Mouse (Mus musculus): Measurements from ENCODE around the gene Synpo2. TPM values are rescaled to one million over a fixed set of nuclear protein-coding genes. Genes with fewer than 3 reads are reported as not detected.

The Synpo2 gene
- polyA plus RNA-seq, 1 experiment from 2014 or later, result 23.7 TPM

DNA sequence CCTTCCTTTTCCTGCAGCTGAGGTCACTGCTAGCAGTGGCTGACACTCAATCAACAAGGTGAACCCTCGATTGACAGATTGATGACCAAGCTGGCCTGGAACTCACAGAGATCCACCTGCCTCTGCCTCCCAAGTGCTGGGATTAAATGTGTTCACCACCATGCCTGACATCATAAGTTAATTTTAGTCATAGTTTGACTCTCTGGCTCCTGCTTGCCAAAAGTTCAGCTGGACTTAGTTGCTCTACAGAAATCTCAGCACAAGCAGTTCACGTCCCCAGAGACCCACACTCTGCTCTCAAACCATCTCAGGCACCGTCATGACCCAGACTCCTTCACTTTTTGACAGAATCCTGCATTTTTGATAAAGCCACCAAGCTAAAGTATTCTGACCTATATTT lies 87.3 kb downstream of the Synpo2 start:
- Histone ChIP-seq H3K36me3 (no peaks in the 10 kb centered on the region), H3K9ac (no peak overlapping the region), H3K4me3 (no peak overlapping the region), H3K9me3 (replicated peaks) (0 out of 2 replicates have a peak, but pooled peaks cover 4% of the 10 kb centered on the region), H3K27me3 (replicated peaks) (no peaks in the 10 kb centered on the region), H3K4me2 (no peak overlapping the region), H3K4me1 (replicated peaks) (peaks cover 44% of the 10 kb centered on the region), H3K27ac (ENCODE audit: poor library complexity, severe bottlenecking) (peak overlapping the region; percentile 83)
- no peak for ATAC-seq (ENCODE audit: insufficient number of reproducible peaks, low FRiP score)
- 75% methylated on average over 3 of the region's 3 CpGs for WGBS

DNA sequence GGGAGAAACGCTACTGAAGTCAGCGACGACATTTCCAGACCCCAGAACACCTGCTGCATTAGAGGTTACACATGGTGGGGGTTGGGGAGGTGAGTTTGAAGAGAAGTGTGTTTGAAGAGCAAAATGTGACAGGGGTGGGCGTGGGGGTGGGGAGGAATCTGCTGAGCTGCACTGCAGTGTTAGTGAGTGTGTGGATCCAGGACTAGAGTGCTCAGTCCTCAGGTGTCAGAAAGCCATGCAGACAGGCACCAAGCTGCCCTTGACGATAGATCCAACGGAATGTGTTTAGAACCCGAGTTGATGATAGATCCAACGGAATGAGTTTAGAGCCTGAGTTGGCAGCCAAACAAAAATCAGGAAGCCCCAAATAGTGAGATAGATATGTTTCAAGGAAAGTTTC lies 89.4 kb downstream of the Synpo2 start:
- Histone ChIP-seq H3K36me3 (no peaks in the 10 kb centered on the region), H3K4me2 (no peak overlapping the region), H3K4me3 (no peak overlapping the region), H3K9me3 (replicated peaks) (0 out of 2 replicates have a peak, but pooled peaks cover 4% of the 10 kb centered on the region), H3K9ac (no peak overlapping the region), H3K4me1 (replicated peaks) (peaks cover 48% of the 10 kb centered on the region), H3K27me3 (replicated peaks) (no peaks in the 10 kb centered on the region), H3K27ac (ENCODE audit: poor library complexity, severe bottlenecking) (peak overlapping the region; percentile 77)
- 44% methylated on average over 8 of the region's 8 CpGs for WGBS
- ATAC-seq (ENCODE audit: insufficient number of reproducible peaks, low FRiP score), result peak; percentile 56

DNA sequence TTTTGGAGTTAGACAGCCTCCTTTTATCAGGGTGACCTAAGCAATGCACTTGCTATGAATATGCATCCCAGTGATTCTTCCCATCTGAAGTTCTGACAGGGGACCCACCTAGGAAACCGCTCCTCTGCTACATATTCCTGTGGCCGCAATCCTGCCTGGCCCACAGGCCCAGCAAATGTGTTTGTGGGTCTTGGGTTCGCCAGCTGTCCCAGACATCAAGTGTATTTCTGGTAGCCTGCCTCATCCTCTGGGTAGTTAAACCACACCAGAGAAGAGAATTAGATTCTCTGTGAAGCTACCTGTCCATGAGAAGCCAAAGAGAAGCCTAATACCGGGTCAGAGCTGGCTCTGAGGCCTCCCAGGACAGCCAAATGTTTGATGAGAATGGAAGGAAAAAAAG lies 90.0 kb downstream of the Synpo2 start:
- Histone ChIP-seq H3K9me3 (replicated peaks) (0 out of 2 replicates have a peak, but pooled peaks cover 4% of the 10 kb centered on the region), H3K27me3 (replicated peaks) (no peaks in the 10 kb centered on the region), H3K4me3 (no peak overlapping the region), H3K4me2 (no peak overlapping the region), H3K27ac (ENCODE audit: poor library complexity, severe bottlenecking) (peak overlapping the region; percentile 77), H3K9ac (peak overlapping the region; percentile 26; the same call in 1 of the 2 replicates), H3K4me1 (replicated peaks) (peaks cover 45% of the 10 kb centered on the region), H3K36me3 (no peaks in the 10 kb centered on the region)
- ATAC-seq (ENCODE audit: insufficient number of reproducible peaks, low FRiP score), result no peak
- 83% methylated on average over 4 of the region's 4 CpGs for WGBS

DNA sequence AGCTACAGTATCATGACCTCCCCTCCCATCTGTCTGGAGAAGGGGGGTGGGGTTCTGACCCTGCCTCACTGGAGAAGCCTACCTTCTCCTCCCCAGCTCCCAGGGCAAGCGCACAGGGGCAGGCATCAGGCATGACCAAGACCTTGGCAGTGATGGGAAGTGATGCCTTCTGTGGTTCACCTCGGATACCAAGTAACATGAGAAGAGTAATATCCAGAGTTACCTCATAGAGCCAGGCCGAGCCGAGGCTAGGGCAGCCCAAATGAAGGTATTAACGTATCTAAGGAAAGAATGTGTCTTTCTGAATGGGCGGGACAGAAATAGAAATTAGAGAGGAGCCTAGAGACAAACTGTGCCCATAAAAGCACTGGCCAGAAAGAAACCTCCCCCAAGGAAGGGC lies 92.5 kb downstream of the Synpo2 start:
- WGBS, result 58% methylated on average over 6 of the region's 6 CpGs
- peak overlapping the region; percentile 40; the same call in 1 of the 2 replicates for H3K27ac ChIP-seq (ENCODE audit: poor library complexity, severe bottlenecking)
- H3K27me3 ChIP-seq (replicated peaks), result no peaks in the 10 kb centered on the region
- 0 out of 2 replicates have a peak, but pooled peaks have one; percentile 20 for ATAC-seq (ENCODE audit: insufficient number of reproducible peaks, low FRiP score)
- H3K9ac ChIP-seq, result no peak overlapping the region
- H3K4me2 ChIP-seq, result no peak overlapping the region
- H3K4me1 ChIP-seq (replicated peaks), result peaks cover 35% of the 10 kb centered on the region
- H3K4me3 ChIP-seq, result no peak overlapping the region
- no peaks in the 10 kb centered on the region for H3K36me3 ChIP-seq
- 0 out of 2 replicates have a peak, but pooled peaks cover 4% of the 10 kb centered on the region for H3K9me3 ChIP-seq (replicated peaks)

DNA sequence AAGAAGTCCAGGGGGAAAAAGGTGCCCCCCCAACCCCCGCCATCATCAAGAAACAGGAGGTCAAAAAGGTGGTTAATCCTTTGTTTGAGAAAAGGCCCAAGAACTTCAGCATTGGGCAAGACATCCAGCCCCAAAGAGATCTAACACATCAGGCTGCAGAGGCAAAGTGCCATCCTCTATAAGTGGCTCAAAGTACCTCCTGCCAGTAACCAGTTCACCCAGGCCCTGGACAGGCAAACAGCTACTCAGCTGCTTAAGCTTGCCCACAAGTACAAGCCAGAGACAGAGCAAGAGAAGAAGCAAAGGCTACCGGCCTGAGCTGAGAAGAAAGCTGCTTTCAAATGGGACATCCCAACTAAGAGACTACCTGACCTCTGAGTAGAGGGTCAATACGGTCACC lies 93.7 kb downstream of the Synpo2 start:
- Histone ChIP-seq H3K4me3 (no peak overlapping the region), H3K9ac (no peak overlapping the region), H3K4me1 (replicated peaks) (peaks cover 42% of the 10 kb centered on the region), H3K27ac (ENCODE audit: poor library complexity, severe bottlenecking) (peak overlapping the region; percentile 45; the same call in 1 of the 2 replicates), H3K27me3 (replicated peaks) (no peaks in the 10 kb centered on the region), H3K36me3 (no peaks in the 10 kb centered on the region), H3K4me2 (no peak overlapping the region), H3K9me3 (replicated peaks) (0 out of 2 replicates have a peak, but pooled peaks cover 4% of the 10 kb centered on the region)
- WGBS, result 81% methylated on average over 3 of the region's 3 CpGs
- no peak for ATAC-seq (ENCODE audit: insufficient number of reproducible peaks, low FRiP score)

DNA sequence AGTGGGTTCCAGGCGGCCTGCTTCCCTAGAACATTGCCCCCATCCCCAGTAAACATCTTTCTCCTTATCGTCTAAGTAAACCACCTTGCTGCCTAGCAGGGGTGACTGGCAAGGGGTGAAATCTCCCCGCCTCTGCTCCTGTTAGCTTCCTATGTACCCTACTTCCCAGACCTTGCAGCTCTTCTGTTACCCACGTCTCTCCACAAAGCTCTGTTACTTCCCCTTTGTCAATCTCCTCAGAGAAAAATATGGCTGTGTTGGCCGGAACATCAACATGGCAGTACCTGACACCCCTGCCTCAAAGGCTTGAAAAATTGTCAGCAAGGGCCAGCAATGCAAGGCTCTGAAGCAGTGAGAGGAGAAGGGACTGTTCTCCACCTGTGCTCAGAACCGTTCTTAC lies 94.9 kb downstream of the Synpo2 start:
- no peak for ATAC-seq (ENCODE audit: insufficient number of reproducible peaks, low FRiP score)
- H3K9me3 ChIP-seq (replicated peaks), result 0 out of 2 replicates have a peak, but pooled peaks cover 4% of the 10 kb centered on the region
- no peak overlapping the region for H3K27ac ChIP-seq (ENCODE audit: poor library complexity, severe bottlenecking)
- WGBS, result 77% methylated on average over 6 of the region's 6 CpGs
- H3K4me3 ChIP-seq, result no peak overlapping the region
- H3K4me1 ChIP-seq (replicated peaks), result peaks cover 32% of the 10 kb centered on the region
- H3K9ac ChIP-seq, result no peak overlapping the region
- no peaks in the 10 kb centered on the region for H3K36me3 ChIP-seq
- H3K4me2 ChIP-seq, result no peak overlapping the region
- no peaks in the 10 kb centered on the region for H3K27me3 ChIP-seq (replicated peaks)

DNA sequence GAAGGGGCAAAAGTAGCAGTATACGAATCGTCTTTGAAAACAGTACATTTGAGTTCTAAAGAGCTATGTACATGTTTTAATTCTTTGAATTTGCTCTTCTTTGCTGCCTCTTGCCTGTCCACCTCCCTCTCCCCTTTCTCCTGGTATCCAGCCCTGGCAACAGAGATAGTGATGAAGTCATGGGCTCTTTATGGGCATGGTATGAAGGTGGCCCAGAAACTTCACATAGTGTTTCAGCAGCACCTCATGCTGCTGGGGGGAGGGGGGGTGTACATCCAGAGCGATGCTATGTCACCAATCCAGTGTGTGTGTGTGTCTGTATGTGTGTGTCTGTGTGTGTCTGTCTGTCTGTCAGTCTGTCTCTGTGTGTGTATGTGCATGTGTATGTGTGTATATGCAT lies 95.8 kb downstream of the Synpo2 start:
- H3K27ac ChIP-seq (ENCODE audit: poor library complexity, severe bottlenecking), result no peak overlapping the region
- no peak overlapping the region for H3K9ac ChIP-seq
- no peak overlapping the region for H3K4me2 ChIP-seq
- no peaks in the 10 kb centered on the region for H3K9me3 ChIP-seq (replicated peaks)
- H3K36me3 ChIP-seq, result no peaks in the 10 kb centered on the region
- H3K27me3 ChIP-seq (replicated peaks), result no peaks in the 10 kb centered on the region
- no peak overlapping the region for H3K4me3 ChIP-seq
- ATAC-seq (ENCODE audit: insufficient number of reproducible peaks, low FRiP score), result no peak
- 87% methylated on average over 3 of the region's 3 CpGs for WGBS
- H3K4me1 ChIP-seq (replicated peaks), result peaks cover 27% of the 10 kb centered on the region

DNA sequence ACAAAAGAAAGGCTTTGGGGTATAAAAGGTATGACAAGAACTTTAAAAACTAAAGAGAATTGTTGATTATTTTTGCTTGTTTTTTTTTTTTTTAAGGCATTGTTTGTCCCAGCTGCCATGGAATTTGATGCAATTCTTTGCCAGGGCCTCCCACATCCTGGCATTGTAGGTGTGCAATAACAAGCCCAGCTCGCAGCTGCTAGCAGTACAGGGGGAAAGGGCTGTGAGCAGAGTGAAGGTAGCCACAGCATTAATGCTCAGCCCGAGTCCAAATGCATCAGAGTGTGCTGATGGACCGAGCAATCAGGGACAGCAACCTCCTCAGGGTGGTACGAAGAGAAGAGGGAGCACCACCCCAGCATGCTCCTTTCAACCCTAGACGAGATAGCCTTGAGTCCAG lies 96.3 kb downstream of the Synpo2 start:
- ATAC-seq (ENCODE audit: insufficient number of reproducible peaks, low FRiP score), result no peak
- WGBS, result 51% methylated on average over 5 of the region's 5 CpGs
- Histone ChIP-seq H3K36me3 (no peaks in the 10 kb centered on the region), H3K27ac (ENCODE audit: poor library complexity, severe bottlenecking) (no peak overlapping the region), H3K4me3 (no peak overlapping the region), H3K4me2 (no peak overlapping the region), H3K9ac (no peak overlapping the region), H3K4me1 (replicated peaks) (peaks cover 27% of the 10 kb centered on the region), H3K9me3 (replicated peaks) (no peaks in the 10 kb centered on the region), H3K27me3 (replicated peaks) (no peaks in the 10 kb centered on the region)

DNA sequence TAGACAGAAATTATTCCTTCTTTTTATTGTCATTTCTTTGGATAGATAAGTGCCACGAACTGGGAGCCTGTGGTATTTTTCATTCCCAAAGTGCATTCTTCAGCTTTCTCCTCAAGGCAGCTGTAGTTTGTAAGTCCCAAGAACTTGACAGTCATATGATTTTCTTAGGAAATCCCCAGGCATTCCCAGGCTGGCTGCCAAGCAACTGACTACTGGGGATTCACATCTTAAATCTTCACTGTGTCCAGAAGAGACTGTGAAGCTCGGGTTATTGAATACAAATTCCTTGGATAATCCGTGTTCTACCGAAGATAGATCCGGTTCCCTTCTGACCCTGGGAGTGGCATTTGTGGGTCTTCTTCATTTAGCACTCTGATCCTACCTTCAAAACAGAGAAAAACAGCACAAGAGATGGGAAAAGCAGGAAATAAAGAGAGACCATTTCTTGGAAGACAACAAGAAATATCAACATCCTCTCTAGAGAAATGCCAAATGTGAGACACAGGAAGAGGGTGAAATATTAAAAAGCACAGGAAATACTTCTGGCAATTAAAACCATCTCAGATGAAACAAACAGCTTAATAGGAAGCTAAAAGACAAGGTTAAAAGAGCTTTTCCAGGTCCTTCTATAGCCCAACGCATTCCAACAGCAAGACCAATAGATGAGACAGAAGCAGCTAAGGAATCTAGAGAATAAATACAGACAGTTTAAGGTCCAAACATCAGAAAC lies 97.5 kb downstream of the Synpo2 start:
- Histone ChIP-seq H3K9me3 (replicated peaks) (no peaks in the 10 kb centered on the region), H3K4me1 (replicated peaks) (peaks cover 23% of the 10 kb centered on the region), H3K4me2 (no peak overlapping the region), H3K36me3 (no peaks in the 10 kb centered on the region), H3K27me3 (replicated peaks) (no peaks in the 10 kb centered on the region), H3K4me3 (no peak overlapping the region), H3K9ac (no peak overlapping the region), H3K27ac (ENCODE audit: poor library complexity, severe bottlenecking) (no peak overlapping the region; the same call in 1 of the 2 replicates)
- ATAC-seq (ENCODE audit: insufficient number of reproducible peaks, low FRiP score), result no peak
- 65% methylated on average over 6 of the region's 6 CpGs for WGBS

DNA sequence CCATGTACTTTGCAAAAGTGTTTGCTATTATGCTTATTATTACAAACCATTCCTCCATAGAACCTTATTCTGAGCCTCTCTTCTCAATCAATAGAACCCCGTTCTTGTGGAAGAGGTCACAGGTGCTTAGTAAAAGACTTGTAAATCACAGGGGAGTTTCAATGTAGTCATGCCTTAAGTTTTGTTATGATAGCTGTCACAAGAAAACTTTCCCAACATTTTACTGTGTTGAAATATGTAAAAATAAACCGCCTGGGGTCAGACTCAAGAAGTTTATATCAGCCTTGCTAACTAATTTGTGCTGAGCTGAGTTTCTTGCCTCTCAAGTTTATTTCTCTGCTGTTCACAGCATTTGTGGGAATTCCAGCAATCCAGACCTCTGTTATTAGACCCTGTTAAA lies 103.8 kb downstream of the Synpo2 start:
- no peak overlapping the region for H3K4me3 ChIP-seq
- ATAC-seq (ENCODE audit: insufficient number of reproducible peaks, low FRiP score), result no peak
- no peaks in the 10 kb centered on the region for H3K9me3 ChIP-seq (replicated peaks)
- WGBS, result 78% methylated on average over 2 of the region's 2 CpGs
- no peaks in the 10 kb centered on the region for H3K27me3 ChIP-seq (replicated peaks)
- H3K4me1 ChIP-seq (replicated peaks), result peaks cover 6% of the 10 kb centered on the region; the same call in 1 of the 2 replicates
- H3K9ac ChIP-seq, result no peak overlapping the region
- H3K27ac ChIP-seq (ENCODE audit: poor library complexity, severe bottlenecking), result no peak overlapping the region
- H3K36me3 ChIP-seq, result no peaks in the 10 kb centered on the region
- H3K4me2 ChIP-seq, result no peak overlapping the region

DNA sequence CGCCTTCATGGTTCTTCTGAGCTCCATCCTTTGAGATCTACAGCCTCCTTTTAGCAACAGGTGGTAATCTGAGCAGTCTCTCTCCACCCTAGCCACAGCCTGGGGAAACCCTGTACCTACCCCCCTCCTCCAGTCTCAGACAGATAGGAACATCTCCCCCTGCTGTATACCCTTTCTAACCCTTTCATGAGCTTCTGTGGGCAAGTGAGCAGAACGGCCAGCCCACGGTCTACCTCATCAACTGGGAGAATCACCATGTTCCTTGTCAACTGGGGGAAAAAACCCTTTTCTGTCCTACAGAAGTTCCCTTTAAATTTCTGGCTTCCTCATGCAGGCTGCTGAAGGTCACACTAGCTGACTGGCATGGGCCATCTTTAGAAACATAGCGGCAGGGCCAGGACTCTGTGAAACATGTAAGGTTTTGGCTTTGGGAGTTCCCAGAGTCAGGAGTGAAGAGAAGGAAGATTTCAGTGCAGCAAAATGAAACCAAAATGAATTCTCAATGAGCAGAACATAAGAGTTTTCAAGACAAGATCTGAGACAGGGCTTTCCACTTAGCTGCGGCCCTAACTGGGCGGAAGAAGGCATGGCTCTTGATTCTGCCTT lies 104.7 kb downstream of the Synpo2 start:
- H3K4me1 ChIP-seq (replicated peaks), result peaks cover 6% of the 10 kb centered on the region; the same call in 1 of the 2 replicates
- no peak overlapping the region for H3K27ac ChIP-seq (ENCODE audit: poor library complexity, severe bottlenecking)
- H3K9me3 ChIP-seq (replicated peaks), result no peaks in the 10 kb centered on the region
- no peaks in the 10 kb centered on the region for H3K27me3 ChIP-seq (replicated peaks)
- H3K36me3 ChIP-seq, result no peaks in the 10 kb centered on the region
- no peak overlapping the region for H3K9ac ChIP-seq
- no peak for ATAC-seq (ENCODE audit: insufficient number of reproducible peaks, low FRiP score)
- WGBS, result 84% methylated on average over 6 of the region's 6 CpGs
- no peak overlapping the region for H3K4me2 ChIP-seq
- H3K4me3 ChIP-seq, result no peak overlapping the region

Measured in heart, embryonic 12.5 days (tissue).